Mouse (Mus musculus): ENCODE measurements around the gene Epc2. TPM values are rescaled to one million over a fixed set of nuclear protein-coding genes. Genes with fewer than 3 reads are reported as not detected.
A peak's percentile ranks its signal among the peaks of the same experiment; 100 is the strongest.

Epc2 gene
- total RNA-seq, 1 experiment from 2014 or later, result 69.3 TPM

DNA sequence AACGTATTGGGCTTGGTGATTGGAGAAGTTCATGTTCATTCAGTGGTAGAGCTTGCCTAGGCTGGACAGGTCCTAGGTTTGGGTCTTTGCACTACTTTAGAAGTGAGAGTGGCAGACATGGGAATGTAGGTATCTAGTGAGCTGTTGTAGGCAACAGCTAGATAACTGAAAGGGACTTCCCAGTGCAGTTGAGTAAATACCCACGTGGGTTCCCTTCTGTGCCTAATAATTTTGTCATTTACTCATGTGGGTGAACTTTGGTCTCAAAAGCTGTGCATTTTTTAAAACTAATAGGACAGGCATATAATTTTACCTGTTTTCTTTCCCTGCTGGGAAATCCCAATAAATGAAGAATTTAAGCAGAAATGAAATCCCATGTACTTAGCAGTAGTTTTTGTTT, 88.5 kb downstream of the Epc2 start:
- ATAC-seq (replicated peaks in 1 of 2; ENCODE audit: insufficient read depth in 1 of 2, low FRiP score in 2 of 2, low TSS enrichment in 1 of 2, low read depth in 1 of 2, poor library complexity in 2 of 2, severe bottlenecking in 2 of 2), result no peak

GRCm38 (mm10) chr2:49547813-49548212, 96.5 kb downstream of the Epc2 start:
- no peak for ATAC-seq (replicated peaks in 1 of 2; ENCODE audit: insufficient read depth in 1 of 2, low FRiP score in 2 of 2, low TSS enrichment in 1 of 2, low read depth in 1 of 2, poor library complexity in 2 of 2, severe bottlenecking in 2 of 2)

DNA sequence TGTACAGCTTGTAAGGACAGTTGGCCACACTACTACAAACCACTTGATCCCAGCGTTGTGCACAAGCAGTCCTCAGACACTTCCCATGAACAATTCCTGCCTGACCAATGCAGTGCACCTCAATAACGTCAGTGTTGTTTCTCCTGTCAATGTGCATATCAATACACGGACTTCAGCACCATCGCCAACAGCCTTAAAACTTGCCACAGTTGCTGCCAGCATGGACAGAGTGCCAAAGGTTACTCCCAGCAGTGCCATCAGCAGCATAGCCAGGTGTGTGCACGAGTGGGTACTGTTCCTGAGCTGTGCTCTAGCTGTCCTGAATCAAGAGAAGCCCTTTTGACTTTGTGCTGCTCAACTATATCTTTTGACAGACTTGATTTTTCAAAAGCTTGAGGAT, 97.2 kb downstream of the Epc2 start:
- no peak for ATAC-seq (replicated peaks in 1 of 2; ENCODE audit: insufficient read depth in 1 of 2, low FRiP score in 2 of 2, low TSS enrichment in 1 of 2, low read depth in 1 of 2, poor library complexity in 2 of 2, severe bottlenecking in 2 of 2)

DNA sequence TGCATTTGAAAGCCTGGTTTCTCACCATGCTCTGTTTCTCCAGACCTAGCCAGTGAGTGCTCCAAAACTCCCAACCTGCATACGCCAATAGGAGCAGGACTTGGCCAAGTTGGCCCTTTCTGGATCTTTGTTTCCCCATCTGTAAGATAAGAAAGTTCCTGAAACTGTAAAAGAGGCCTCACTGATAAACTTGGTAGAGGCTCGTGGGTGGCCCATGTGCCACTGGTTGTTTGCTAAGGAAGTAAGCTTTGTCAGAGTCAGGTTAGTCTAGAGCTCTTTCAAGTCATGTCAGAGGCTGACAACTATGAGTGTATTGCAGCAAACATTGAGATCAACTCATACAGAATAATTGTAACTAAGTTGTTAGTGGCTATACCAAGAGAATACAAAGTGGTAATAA, 101.8 kb downstream of the Epc2 start:
- no peak for ATAC-seq (replicated peaks in 1 of 2; ENCODE audit: insufficient read depth in 1 of 2, low FRiP score in 2 of 2, low TSS enrichment in 1 of 2, low read depth in 1 of 2, poor library complexity in 2 of 2, severe bottlenecking in 2 of 2)

GRCm38 (mm10) chr2:49557339-49557738, 106.1 kb downstream of the Epc2 start:
- no peak for ATAC-seq (replicated peaks in 1 of 2; ENCODE audit: insufficient read depth in 1 of 2, low FRiP score in 2 of 2, low TSS enrichment in 1 of 2, low read depth in 1 of 2, poor library complexity in 2 of 2, severe bottlenecking in 2 of 2)

DNA sequence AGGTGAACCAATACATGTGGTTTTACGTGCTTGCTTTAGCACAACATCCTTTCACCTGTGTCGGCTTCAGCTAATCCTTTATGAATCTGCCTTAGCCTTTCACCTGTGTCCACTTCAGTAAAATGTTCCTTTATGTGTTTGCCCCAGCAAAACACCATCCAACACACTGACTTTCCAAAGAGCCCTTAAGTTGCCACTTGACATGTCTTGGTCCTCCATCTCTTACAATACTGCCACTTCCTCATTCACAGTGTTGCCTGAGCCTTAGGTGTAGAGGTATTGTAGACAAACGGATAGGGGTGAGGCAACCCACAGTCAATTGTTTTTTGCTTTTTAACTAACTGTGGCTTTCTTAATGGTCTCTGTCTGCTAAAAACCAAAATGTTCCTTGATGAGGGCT, 107.1 kb downstream of the Epc2 start:
- no peak for ATAC-seq (replicated peaks in 1 of 2; ENCODE audit: insufficient read depth in 1 of 2, low FRiP score in 2 of 2, low TSS enrichment in 1 of 2, low read depth in 1 of 2, poor library complexity in 2 of 2, severe bottlenecking in 2 of 2)

GRCm38 (mm10) chr2:49562688-49563350, 111.5 kb downstream of the Epc2 start:
- ATAC-seq (replicated peaks in 1 of 2; ENCODE audit: insufficient read depth in 1 of 2, low FRiP score in 2 of 2, low TSS enrichment in 1 of 2, low read depth in 1 of 2, poor library complexity in 2 of 2, severe bottlenecking in 2 of 2), result no peak

GRCm38 (mm10) chr2:49569862-49570777, 118.8 kb downstream of the Epc2 start:
- 0 out of 4 replicates have a peak, but pooled peaks have one; percentile 27 to 32 for ATAC-seq (replicated peaks in 1 of 2; ENCODE audit: insufficient read depth in 1 of 2, low FRiP score in 2 of 2, low TSS enrichment in 1 of 2, low read depth in 1 of 2, poor library complexity in 2 of 2, severe bottlenecking in 2 of 2)

GRCm38 (mm10) chr2:49570778-49571101, 119.5 kb downstream of the Epc2 start:
- no peak; a peak in 1 of 4 replicates for ATAC-seq (replicated peaks in 1 of 2; ENCODE audit: insufficient read depth in 1 of 2, low FRiP score in 2 of 2, low TSS enrichment in 1 of 2, low read depth in 1 of 2, poor library complexity in 2 of 2, severe bottlenecking in 2 of 2)

DNA sequence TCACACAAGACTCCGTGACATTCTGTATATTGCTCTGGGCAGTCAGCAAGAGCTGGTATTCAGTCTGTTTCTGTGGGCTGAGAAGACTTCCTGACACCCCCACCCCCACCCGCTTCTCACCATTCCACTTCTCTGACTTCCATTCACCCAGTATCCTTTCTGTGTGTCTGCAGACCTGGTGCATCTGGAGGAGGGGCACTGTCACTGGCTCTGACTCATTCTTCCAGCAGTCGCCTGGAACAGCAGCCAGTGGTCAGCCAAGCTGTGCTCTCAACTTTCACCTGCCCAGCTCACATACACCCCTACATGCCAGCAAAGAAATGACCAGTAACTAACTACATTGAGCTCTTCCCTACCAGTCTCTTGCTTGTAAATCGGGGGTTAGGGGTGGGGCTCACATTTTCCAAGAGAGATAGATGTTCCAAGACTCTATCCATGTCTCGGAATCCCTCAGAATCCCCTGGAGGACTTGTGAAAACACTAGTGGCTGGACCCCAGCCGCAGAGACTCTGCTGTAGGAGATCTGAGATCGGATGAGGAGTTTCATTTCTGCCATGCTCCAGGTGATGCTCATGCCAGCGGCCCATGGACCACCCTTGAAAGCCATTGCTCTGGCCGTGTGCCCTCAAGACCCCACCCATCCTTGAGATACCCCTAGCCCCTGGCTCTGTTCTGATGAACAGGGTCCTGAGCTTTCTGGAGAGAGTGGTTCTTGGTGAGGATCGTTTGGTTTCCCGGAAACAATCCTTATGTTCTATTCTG, 120.1 kb downstream of the Epc2 start:
- ATAC-seq (replicated peaks in 1 of 2; ENCODE audit: insufficient read depth in 1 of 2, low FRiP score in 2 of 2, low TSS enrichment in 1 of 2, low read depth in 1 of 2, poor library complexity in 2 of 2, severe bottlenecking in 2 of 2), result no peak

- no peak for ATAC-seq (replicated peaks in 1 of 2; ENCODE audit: insufficient read depth in 1 of 2, low FRiP score in 2 of 2, low TSS enrichment in 1 of 2, low read depth in 1 of 2, poor library complexity in 2 of 2, severe bottlenecking in 2 of 2)
Observed at GRCm38 (mm10) chr2:49572111-49572642, 120.9 kb downstream of the Epc2 start.

DNA sequence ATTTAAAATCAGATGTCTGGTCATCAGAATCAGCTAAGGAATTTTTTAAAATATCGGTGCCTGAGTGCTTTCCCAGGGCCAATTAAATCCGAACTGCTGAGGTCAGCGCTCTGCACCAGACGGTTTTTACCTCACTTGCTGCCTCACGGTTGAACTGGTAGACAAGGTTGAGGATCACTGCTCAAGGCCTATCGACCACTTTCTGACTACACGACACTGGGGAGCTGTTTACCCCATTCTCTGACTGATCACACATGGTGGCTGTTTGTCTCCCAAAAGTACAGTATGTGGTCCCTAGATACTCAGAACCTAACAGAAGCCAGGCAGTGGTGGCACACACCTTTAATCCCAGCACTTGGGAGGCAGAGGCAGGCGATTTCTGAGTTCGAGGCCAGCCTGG, 121.4 kb downstream of the Epc2 start:
- no peak for ATAC-seq (replicated peaks in 1 of 2; ENCODE audit: insufficient read depth in 1 of 2, low FRiP score in 2 of 2, low TSS enrichment in 1 of 2, low read depth in 1 of 2, poor library complexity in 2 of 2, severe bottlenecking in 2 of 2)

GRCm38 (mm10) chr2:49573282-49573681, 122.0 kb downstream of the Epc2 start:
- ATAC-seq (replicated peaks in 1 of 2; ENCODE audit: insufficient read depth in 1 of 2, low FRiP score in 2 of 2, low TSS enrichment in 1 of 2, low read depth in 1 of 2, poor library complexity in 2 of 2, severe bottlenecking in 2 of 2), result no peak

DNA sequence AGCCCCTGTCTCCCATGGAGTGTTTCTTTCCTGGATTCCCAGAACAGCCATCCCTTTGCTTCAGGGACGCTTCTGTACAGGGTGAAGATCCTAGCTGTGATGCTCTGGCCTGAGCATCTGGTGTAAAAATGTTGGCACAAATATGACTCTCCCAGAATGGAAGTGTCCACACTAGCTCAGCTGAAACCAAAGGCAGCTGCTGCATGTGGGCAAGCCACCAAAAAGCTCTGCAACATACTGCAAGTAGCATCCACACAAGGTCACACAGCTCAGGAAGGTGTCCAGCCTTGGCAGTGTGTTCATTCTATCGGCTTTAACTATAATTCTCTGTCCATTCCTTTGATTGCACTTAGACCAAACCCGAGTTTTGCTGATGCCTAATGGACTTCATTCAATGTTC, 129.3 kb downstream of the Epc2 start:
- no peak for ATAC-seq (replicated peaks in 1 of 2; ENCODE audit: insufficient read depth in 1 of 2, low FRiP score in 2 of 2, low TSS enrichment in 1 of 2, low read depth in 1 of 2, poor library complexity in 2 of 2, severe bottlenecking in 2 of 2)

- ATAC-seq (replicated peaks in 1 of 2; ENCODE audit: insufficient read depth in 1 of 2, low FRiP score in 2 of 2, low TSS enrichment in 1 of 2, low read depth in 1 of 2, poor library complexity in 2 of 2, severe bottlenecking in 2 of 2), result no peak
Observed at GRCm38 (mm10) chr2:49582546-49582945, 131.3 kb downstream of the Epc2 start.

DNA sequence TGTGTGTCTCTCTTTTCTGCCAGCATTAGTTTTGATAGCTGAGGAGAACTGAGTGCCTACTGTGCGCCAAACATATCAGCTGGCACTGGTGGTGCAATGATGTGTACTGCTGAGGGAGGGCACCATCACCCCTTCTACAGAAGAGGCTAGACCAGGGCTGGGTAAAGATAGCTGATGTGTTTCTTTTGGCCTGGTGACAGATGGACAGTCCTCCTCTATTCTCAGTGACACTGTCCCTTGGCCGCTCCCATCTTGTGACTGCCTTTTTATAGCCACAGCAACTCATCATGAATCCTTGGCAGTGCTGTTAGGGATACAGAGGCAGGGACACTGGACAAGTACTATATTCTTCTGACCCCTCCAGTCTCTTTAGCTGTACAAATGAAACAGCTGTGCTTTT, 132.0 kb downstream of the Epc2 start:
- ATAC-seq (replicated peaks in 1 of 2; ENCODE audit: insufficient read depth in 1 of 2, low FRiP score in 2 of 2, low TSS enrichment in 1 of 2, low read depth in 1 of 2, poor library complexity in 2 of 2, severe bottlenecking in 2 of 2), result no peak

DNA sequence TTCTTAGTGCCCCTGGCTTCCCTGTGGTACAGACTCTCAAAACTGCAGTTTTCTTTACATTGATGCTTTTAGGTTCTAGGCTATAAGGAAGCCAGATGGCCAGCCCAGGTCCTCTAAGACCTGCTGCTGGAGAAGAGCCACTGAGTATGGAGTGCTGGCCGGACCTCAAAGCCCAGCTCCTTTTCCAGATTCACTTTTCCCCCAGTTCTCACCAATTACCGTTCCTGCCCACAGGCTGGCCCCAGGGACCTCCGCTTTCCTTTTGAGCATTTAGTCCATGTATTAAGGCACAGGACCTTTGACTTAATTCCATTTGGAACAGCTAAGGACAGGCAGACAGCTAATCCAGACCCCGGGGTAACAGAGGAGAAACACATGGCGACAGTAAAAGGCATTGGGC, 139.2 kb downstream of the Epc2 start:
- no peak for ATAC-seq (replicated peaks in 1 of 2; ENCODE audit: insufficient read depth in 1 of 2, low FRiP score in 2 of 2, low TSS enrichment in 1 of 2, low read depth in 1 of 2, poor library complexity in 2 of 2, severe bottlenecking in 2 of 2)

DNA sequence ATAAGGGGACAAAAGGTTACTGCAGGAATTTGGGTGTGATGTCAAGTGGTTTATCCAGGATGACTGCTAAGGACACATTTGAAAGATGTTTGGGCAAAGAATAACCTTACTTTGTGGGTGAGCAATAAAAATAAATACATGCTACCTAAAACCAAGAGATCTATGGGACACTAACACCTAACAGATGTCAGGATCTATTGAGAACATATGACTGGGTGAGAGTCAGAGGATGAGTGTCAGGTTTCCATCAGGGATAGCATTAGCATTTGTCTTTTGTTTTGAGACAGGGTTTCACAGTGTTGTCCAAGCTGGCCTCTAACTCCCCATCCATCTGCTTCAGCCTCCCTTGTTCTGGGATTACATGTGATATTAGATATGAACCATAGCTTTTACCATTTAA, 141.6 kb downstream of the Epc2 start:
- no peak for ATAC-seq (replicated peaks in 1 of 2; ENCODE audit: insufficient read depth in 1 of 2, low FRiP score in 2 of 2, low TSS enrichment in 1 of 2, low read depth in 1 of 2, poor library complexity in 2 of 2, severe bottlenecking in 2 of 2)
